Mouse (Mus musculus): Measurements from ENCODE around the gene Cd72.

Cd72 gene

GRCm38 (mm10) chr4:43478906-43479832, 24.7 kb upstream of the Cd72 start:
- peak; percentile 74 to 86 for DNase-seq (ENCODE audit: low spot score in 2 of 2)

GRCm38 (mm10) chr4:43478534-43478858, 24.1 kb upstream of the Cd72 start:
- DNase-seq (ENCODE audit: low spot score in 2 of 2): no peak

- peak; percentile 92 to 93 for DNase-seq (ENCODE audit: low spot score in 2 of 2)
These were observed 23.6 kb upstream of the Cd72 start for GRCm38 (mm10) chr4:43477857-43478533.

- DNase-seq (ENCODE audit: low spot score in 2 of 2): peak; percentile 62 to 70
These were observed 22.2 kb upstream of the Cd72 start for GRCm38 (mm10) chr4:43476604-43477003.

- DNase-seq (ENCODE audit: low spot score in 2 of 2): peak; percentile 59 to 69
These were observed 19.2 kb upstream of the Cd72 start for GRCm38 (mm10) chr4:43473636-43474035.

GRCm38 (mm10) chr4:43470301-43470700, 15.9 kb upstream of the Cd72 start:
- peak in 1 of 2 experiments; percentile 38 for DNase-seq (ENCODE audit: low spot score in 2 of 2)

GRCm38 (mm10) chr4:43466872-43467271, 12.4 kb upstream of the Cd72 start:
- DNase-seq (ENCODE audit: low spot score in 2 of 2): no peak

GRCm38 (mm10) chr4:43465935-43466334, 11.5 kb upstream of the Cd72 start:
- peak; percentile 33 to 40 for DNase-seq (ENCODE audit: low spot score in 2 of 2)

GRCm38 (mm10) chr4:43463102-43463501, 8.7 kb upstream of the Cd72 start:
- DNase-seq (ENCODE audit: low spot score in 2 of 2): no peak

GRCm38 (mm10) chr4:43457124-43457523, 2.7 kb upstream of the Cd72 start:
- DNase-seq (ENCODE audit: low spot score in 2 of 2): peak; percentile 88 to 89

- DNase-seq (ENCODE audit: low spot score in 2 of 2): peak; percentile 87 to 90
These were observed 2.0 kb upstream of the Cd72 start for GRCm38 (mm10) chr4:43456470-43456869.

GRCm38 (mm10) chr4:43453413-43453812, 1.0 kb downstream of the Cd72 start:
- peak in 1 of 2 experiments; percentile 34 for DNase-seq (ENCODE audit: low spot score in 2 of 2)

GRCm38 (mm10) chr4:43452315-43452714, 2.1 kb downstream of the Cd72 start:
- DNase-seq (ENCODE audit: low spot score in 2 of 2): no peak

- no peak for DNase-seq (ENCODE audit: low spot score in 2 of 2)
These were observed 5.9 kb downstream of the Cd72 start for GRCm38 (mm10) chr4:43448554-43448953.

- no peak for DNase-seq (ENCODE audit: low spot score in 2 of 2)
These were observed 7.2 kb downstream of the Cd72 start for GRCm38 (mm10) chr4:43447251-43447650.

GRCm38 (mm10) chr4:43443511-43443910, 10.9 kb downstream of the Cd72 start:
- peak; percentile 29 to 32 for DNase-seq (ENCODE audit: low spot score in 2 of 2)

- DNase-seq (ENCODE audit: low spot score in 2 of 2): peak; percentile 82 to 83
These were observed 11.7 kb downstream of the Cd72 start for GRCm38 (mm10) chr4:43442456-43443361.

- peak; percentile 99 for DNase-seq (ENCODE audit: low spot score in 2 of 2)
These were observed 12.4 kb downstream of the Cd72 start for GRCm38 (mm10) chr4:43442044-43442443.

- DNase-seq (ENCODE audit: low spot score in 2 of 2): no peak
These were observed 12.8 kb downstream of the Cd72 start, which contains the start of gene Tesk1 for GRCm38 (mm10) chr4:43441639-43442038. Gene Tesk1, plus strand, starts transcription at chr4:43441939.

GRCm38 (mm10) chr4:43432832-43433231, 21.6 kb downstream of the Cd72 start:
- DNase-seq (ENCODE audit: low spot score in 2 of 2): no peak

GRCm38 (mm10) chr4:43431690-43432089, 22.7 kb downstream of the Cd72 start:
- DNase-seq (ENCODE audit: low spot score in 2 of 2): peak; percentile 75 to 83

- no peak for DNase-seq (ENCODE audit: low spot score in 2 of 2)
These were observed 25.5 kb downstream of the Cd72 start, which contains the start of gene Fam166b for GRCm38 (mm10) chr4:43428946-43429345. Gene Fam166b, minus strand, starts transcription at chr4:43429134.
